Mouse (Mus musculus): ENCODE measurements around the gene Stx12. TPM values are rescaled to one million over a fixed set of nuclear protein-coding genes. Genes with fewer than 3 reads are reported as not detected.

Stx12 gene
- polyA plus RNA-seq, 1 experiment from 2014 or later = 66.8 TPM

- Histone ChIP-seq H3K9me3 (replicated peaks; ENCODE audit: control insufficient read depth, low read length) (no peaks in the 10 kb centered on the region), H3K4me3 (ENCODE audit: low read depth, low read length) (peak within 1 kb of the TSS; percentile 82), H3K36me3 (ENCODE audit: control insufficient read depth, insufficient read depth, low read length) (0 out of 2 replicates have a peak, but pooled peaks cover 12% of the 10 kb centered on the region), H3K4me2 (peak within 1 kb of the TSS; percentile 83), H3K27me3 (ENCODE audit: control insufficient read depth, insufficient read depth, low read length) (no peaks in the 10 kb centered on the region), H3K27ac (ENCODE audit: low read depth, low read length) (peak within 1 kb of the TSS; percentile 78), H3K4me1 (ENCODE audit: control insufficient read depth, insufficient read depth, low read length) (peaks cover 7% of the 10 kb centered on the region; the same call in 1 of the 2 replicates), H3K9ac (ENCODE audit: low read depth, low read length) (peak within 1 kb of the TSS; percentile 94)
- peak; percentile 95 for ATAC-seq (replicated peaks; ENCODE audit: insufficient number of reproducible peaks, low FRiP score, low TSS enrichment)
- 1% methylated on average over 40 of the region's 40 CpGs for WGBS (ENCODE audit: insufficient replicate concordance)
These were observed 41.2 kb downstream of the Stx12 start, which contains the start of gene Ppp1r8 for GRCm38 (mm10) chr4:132842970-132843704. Gene Ppp1r8 (minus strand): TSS chr4:132843169.

GRCm38 (mm10) chr4:132842281-132842906 lies 41.9 kb downstream of the Stx12 start:
- Histone ChIP-seq H3K4me3 (ENCODE audit: low read depth, low read length) (peak overlapping the region; percentile 82), H3K27ac (ENCODE audit: low read depth, low read length) (peak overlapping the region; percentile 78), H3K27me3 (ENCODE audit: control insufficient read depth, insufficient read depth, low read length) (no peaks in the 10 kb centered on the region), H3K36me3 (ENCODE audit: control insufficient read depth, insufficient read depth, low read length) (peaks cover 16% of the 10 kb centered on the region), H3K9me3 (replicated peaks; ENCODE audit: control insufficient read depth, low read length) (no peaks in the 10 kb centered on the region), H3K9ac (ENCODE audit: low read depth, low read length) (peak overlapping the region; percentile 94), H3K4me2 (peak overlapping the region; percentile 83), H3K4me1 (ENCODE audit: control insufficient read depth, insufficient read depth, low read length) (peaks cover 7% of the 10 kb centered on the region; the same call in 1 of the 2 replicates)
- ATAC-seq (replicated peaks; ENCODE audit: insufficient number of reproducible peaks, low FRiP score, low TSS enrichment) = 0 out of 2 replicates have a peak, but pooled peaks have one; percentile 39
- WGBS (ENCODE audit: insufficient replicate concordance) = 1% methylated on average over 30 of the region's 30 CpGs

- Histone ChIP-seq H3K36me3 (ENCODE audit: control insufficient read depth, insufficient read depth, low read length) (peaks cover 24% of the 10 kb centered on the region), H3K9me3 (replicated peaks; ENCODE audit: control insufficient read depth, low read length) (no peaks in the 10 kb centered on the region), H3K9ac (ENCODE audit: low read depth, low read length) (peak overlapping the region; percentile 94), H3K4me1 (ENCODE audit: control insufficient read depth, insufficient read depth, low read length) (peaks cover 7% of the 10 kb centered on the region; the same call in 1 of the 2 replicates), H3K27me3 (ENCODE audit: control insufficient read depth, insufficient read depth, low read length) (no peaks in the 10 kb centered on the region), H3K4me3 (ENCODE audit: low read depth, low read length) (peak overlapping the region; percentile 82), H3K27ac (ENCODE audit: low read depth, low read length) (no peak overlapping the region), H3K4me2 (peak overlapping the region; percentile 83)
- WGBS (ENCODE audit: insufficient replicate concordance) = 84% methylated on average over 3 of the region's 3 CpGs
- no peak for ATAC-seq (replicated peaks; ENCODE audit: insufficient number of reproducible peaks, low FRiP score, low TSS enrichment)
These were observed 42.8 kb downstream of the Stx12 start for GRCm38 (mm10) chr4:132841493-132841892.

GRCm38 (mm10) chr4:132823614-132824366 lies 60.5 kb downstream of the Stx12 start:
- peaks cover 9% of the 10 kb centered on the region for H3K9me3 ChIP-seq (replicated peaks; ENCODE audit: control insufficient read depth, low read length)
- no peak overlapping the region for H3K4me2 ChIP-seq
- peaks cover 27% of the 10 kb centered on the region for H3K36me3 ChIP-seq (ENCODE audit: control insufficient read depth, insufficient read depth, low read length)
- no peak for ATAC-seq (replicated peaks; ENCODE audit: insufficient number of reproducible peaks, low FRiP score, low TSS enrichment)
- H3K4me3 ChIP-seq (ENCODE audit: low read depth, low read length) = no peak overlapping the region
- 70% methylated on average over 8 of the region's 8 CpGs for WGBS (ENCODE audit: insufficient replicate concordance)
- H3K27me3 ChIP-seq (ENCODE audit: control insufficient read depth, insufficient read depth, low read length) = no peaks in the 10 kb centered on the region
- no peak overlapping the region for H3K9ac ChIP-seq (ENCODE audit: low read depth, low read length)
- H3K27ac ChIP-seq (ENCODE audit: low read depth, low read length) = no peak overlapping the region
- no peaks in the 10 kb centered on the region for H3K4me1 ChIP-seq (ENCODE audit: control insufficient read depth, insufficient read depth, low read length)

- WGBS (ENCODE audit: insufficient replicate concordance) = 45% methylated on average over 2 of the region's 2 CpGs
- H3K4me3 ChIP-seq (ENCODE audit: low read depth, low read length) = no peak overlapping the region
- ATAC-seq (replicated peaks; ENCODE audit: insufficient number of reproducible peaks, low FRiP score, low TSS enrichment) = no peak
- no peaks in the 10 kb centered on the region for H3K4me1 ChIP-seq (ENCODE audit: control insufficient read depth, insufficient read depth, low read length)
- H3K27ac ChIP-seq (ENCODE audit: low read depth, low read length) = no peak overlapping the region
- H3K9me3 ChIP-seq (replicated peaks; ENCODE audit: control insufficient read depth, low read length) = peaks cover 9% of the 10 kb centered on the region
- H3K36me3 ChIP-seq (ENCODE audit: control insufficient read depth, insufficient read depth, low read length) = peaks cover 2% of the 10 kb centered on the region; the same call in 1 of the 2 replicates
- H3K4me2 ChIP-seq = no peak overlapping the region
- no peak overlapping the region for H3K9ac ChIP-seq (ENCODE audit: low read depth, low read length)
- H3K27me3 ChIP-seq (ENCODE audit: control insufficient read depth, insufficient read depth, low read length) = no peaks in the 10 kb centered on the region
These were observed 65.9 kb downstream of the Stx12 start for GRCm38 (mm10) chr4:132818442-132818841.

GRCm38 (mm10) chr4:132816855-132817254 lies 67.5 kb downstream of the Stx12 start:
- no peak overlapping the region for H3K27ac ChIP-seq (ENCODE audit: low read depth, low read length)
- ATAC-seq (replicated peaks; ENCODE audit: insufficient number of reproducible peaks, low FRiP score, low TSS enrichment) = no peak
- WGBS (ENCODE audit: insufficient replicate concordance) = 55% methylated on average over 2 of the region's 2 CpGs

GRCm38 (mm10) chr4:132816404-132816803 lies 67.9 kb downstream of the Stx12 start:
- ATAC-seq (replicated peaks; ENCODE audit: insufficient number of reproducible peaks, low FRiP score, low TSS enrichment) = no peak
- peaks cover 12% of the 10 kb centered on the region for H3K9me3 ChIP-seq (replicated peaks; ENCODE audit: control insufficient read depth, low read length)
- H3K4me2 ChIP-seq = no peak overlapping the region
- peaks cover 2% of the 10 kb centered on the region; the same call in 1 of the 2 replicates for H3K36me3 ChIP-seq (ENCODE audit: control insufficient read depth, insufficient read depth, low read length)
- WGBS (ENCODE audit: insufficient replicate concordance) = 87% methylated on average over 7 of the region's 7 CpGs
- H3K4me3 ChIP-seq (ENCODE audit: low read depth, low read length) = no peak overlapping the region
- no peak overlapping the region for H3K9ac ChIP-seq (ENCODE audit: low read depth, low read length)
- H3K27me3 ChIP-seq (ENCODE audit: control insufficient read depth, insufficient read depth, low read length) = no peaks in the 10 kb centered on the region
- H3K4me1 ChIP-seq (ENCODE audit: control insufficient read depth, insufficient read depth, low read length) = no peaks in the 10 kb centered on the region
- H3K27ac ChIP-seq (ENCODE audit: low read depth, low read length) = no peak overlapping the region

More at GRCm38 (mm10) chr4:132816855-132817254, 67.5 kb downstream of the Stx12 start:
- no peak overlapping the region for H3K4me3 ChIP-seq (ENCODE audit: low read depth, low read length)
- no peak overlapping the region for H3K4me2 ChIP-seq
- peaks cover 2% of the 10 kb centered on the region; the same call in 1 of the 2 replicates for H3K36me3 ChIP-seq (ENCODE audit: control insufficient read depth, insufficient read depth, low read length)
- peaks cover 9% of the 10 kb centered on the region for H3K9me3 ChIP-seq (replicated peaks; ENCODE audit: control insufficient read depth, low read length)
- H3K27me3 ChIP-seq (ENCODE audit: control insufficient read depth, insufficient read depth, low read length) = no peaks in the 10 kb centered on the region
- no peaks in the 10 kb centered on the region for H3K4me1 ChIP-seq (ENCODE audit: control insufficient read depth, insufficient read depth, low read length)
- H3K9ac ChIP-seq (ENCODE audit: low read depth, low read length) = no peak overlapping the region

- H3K4me1 ChIP-seq (ENCODE audit: control insufficient read depth, insufficient read depth, low read length) = peaks cover 11% of the 10 kb centered on the region; the same call in 1 of the 2 replicates
- H3K4me3 ChIP-seq (ENCODE audit: low read depth, low read length) = no peak overlapping the region
- H3K36me3 ChIP-seq (ENCODE audit: control insufficient read depth, insufficient read depth, low read length) = no peaks in the 10 kb centered on the region
- WGBS (ENCODE audit: insufficient replicate concordance) = 81% methylated on average over 5 of the region's 5 CpGs
- no peak overlapping the region for H3K4me2 ChIP-seq
- H3K9me3 ChIP-seq (replicated peaks; ENCODE audit: control insufficient read depth, low read length) = peaks cover 7% of the 10 kb centered on the region; the same call in 1 of the 2 replicates
- no peak overlapping the region for H3K27ac ChIP-seq (ENCODE audit: low read depth, low read length)
- no peak overlapping the region for H3K9ac ChIP-seq (ENCODE audit: low read depth, low read length)
- no peak for ATAC-seq (replicated peaks; ENCODE audit: insufficient number of reproducible peaks, low FRiP score, low TSS enrichment)
- H3K27me3 ChIP-seq (ENCODE audit: control insufficient read depth, insufficient read depth, low read length) = no peaks in the 10 kb centered on the region
These were observed 74.7 kb downstream of the Stx12 start for GRCm38 (mm10) chr4:132809621-132810020.
